In genomic region chrX:95175978-95176377, GRCm38 (mm10) we compare ENCODE assay signal across 9 mouse cellular contexts. TPM values are rescaled to one million over a fixed set of nuclear protein-coding genes. Genes with fewer than 3 reads are reported as not detected.
A peak's percentile ranks its signal among the peaks of the same experiment; 100 is the strongest.
DNase-seq lines count a peak whose midpoint lies in the region; ATAC-seq lines count a peak whose summit lies in the region.
"Had no signal": no experiment of that assay in that cellular context is flagged by ENCODE, and none has a peak within 500 bp of the region (broad histone marks: within the 10 kb centered on the region; RNA-seq: fewer than 3 reads in every experiment).

No protein-coding gene starts in this region.

- peak; percentile 29 for DNase-seq in hindbrain, embryonic 10.5 days (ENCODE audit: low spot score)
- DNase-seq in CD4-positive helper T cell, adult 2 months (ENCODE audit: low read depth, low spot score), result peak; percentile 34
- DNase-seq in adrenal gland, adult 8-10 months, result peak; percentile 7
- peak; percentile 68 for DNase-seq in embryo, embryonic 10.5 days (ENCODE audit: low spot score)
- peak; percentile 24 to 49 for DNase-seq in lung, postnatal 4 days
- DNase-seq in thymus, postnatal 14 days, result peak; percentile 44

- H3K4me2 ChIP-seq in hindbrain, embryonic 16.5 days (ENCODE audit: low read length), result no peak overlapping the region

- no peaks in the 10 kb centered on the region for H3K9me3 ChIP-seq in hindbrain, embryonic 10.5 days
- H3K9me3 ChIP-seq in hindbrain, embryonic 16.5 days (ENCODE audit: control insufficient read depth, low read length), result no peaks in the 10 kb centered on the region

- H3K9ac ChIP-seq in hindbrain, embryonic 16.5 days (ENCODE audit: low read depth, low read length), result no peak overlapping the region

- 23% methylated on average over 3 of the region's 3 CpGs for WGBS in hindbrain, embryonic 10.5 days
- 15% methylated on average over 3 of the region's 3 CpGs for WGBS in hindbrain, embryonic 16.5 days

- H3K36me3 ChIP-seq in hindbrain, embryonic 10.5 days, result no peaks in the 10 kb centered on the region
- no peaks in the 10 kb centered on the region for H3K36me3 ChIP-seq in hindbrain, embryonic 16.5 days (ENCODE audit: control insufficient read depth, insufficient read depth, low read length)

- no peak overlapping the region for H3K4me3 ChIP-seq in hindbrain, embryonic 10.5 days
- no peak overlapping the region for H3K4me3 ChIP-seq in hindbrain, embryonic 16.5 days (ENCODE audit: low read length)
- H3K4me3 ChIP-seq: myocyte had no signal

- H3K27me3 ChIP-seq in hindbrain, embryonic 10.5 days (ENCODE audit: insufficient read depth, poor library complexity, severe bottlenecking), result peaks cover 7% of the 10 kb centered on the region; the same call in 1 of the 2 replicates
- no peaks in the 10 kb centered on the region for H3K27me3 ChIP-seq in hindbrain, embryonic 16.5 days (replicated peaks; ENCODE audit: control insufficient read depth, insufficient read depth, low read length)

- H3K4me1 ChIP-seq in hindbrain, embryonic 10.5 days (replicated peaks), result no peaks in the 10 kb centered on the region
- no peaks in the 10 kb centered on the region for H3K4me1 ChIP-seq in hindbrain, embryonic 16.5 days (ENCODE audit: control insufficient read depth, insufficient read depth, low read depth, low read length)

- H3K27ac ChIP-seq in hindbrain, embryonic 10.5 days, result no peak overlapping the region
- no peak overlapping the region for H3K27ac ChIP-seq in hindbrain, embryonic 16.5 days (ENCODE audit: low read depth, low read length)

- no peak for ATAC-seq in hindbrain, embryonic 16.5 days
- ATAC-seq in hematopoietic stem cell, adult 5-6 weeks (replicated peaks in 1 of 2; ENCODE audit: insufficient read depth in 1 of 2, low FRiP score in 2 of 2, low TSS enrichment in 1 of 2, low read depth in 1 of 2, poor library complexity in 2 of 2, severe bottlenecking in 2 of 2), result peak; percentile 37 to 74; a peak in 2 of 4 replicates

RNA-seq across cellular contexts. Expression of gene Arhgef9, which starts 20.7 kb away (rescaled TPM):
- polyA plus RNA-seq in hindbrain, embryonic 10.5 days (2016; fragmentation: Nextera tagmentation; extraction: Ambion mirVana), result 11.8 and 14.3 TPM in 2 replicates
- polyA plus RNA-seq in hindbrain, embryonic 16.5 days (2015; fragmentation: Nextera tagmentation; extraction: Ambion mirVana), result 47.7 and 48.0 TPM in 2 replicates
- 10 to 100 TPM; 12.3 to 22.5 (median 16.1) TPM for total RNA-seq in adrenal gland, adult 8-10 months (2022)
- 5.3 and 6.9 TPM in 2 replicates for total RNA-seq in hematopoietic stem cell, adult 5-6 weeks (2017)

Comparison
In these comparisons a context has a peak if more than half of its experiments do, and no peak if none do; other contexts are left out.
1. DNase-seq: peak in every context shown above with its lines; median percentile 68 in embryo, embryonic 10.5 days; 44 in thymus, postnatal 14 days; 36 in lung, postnatal 4 days; 34 in CD4-positive helper T cell, adult 2 months; 29 in hindbrain, embryonic 10.5 days; 7 in adrenal gland, adult 8-10 months.